Mouse (Mus musculus): ENCODE measurements around the gene Cabp4. TPM values are rescaled to one million over a fixed set of nuclear protein-coding genes. Genes with fewer than 3 reads are reported as not detected.
"Not testable (repeated sequence)": the region's sequence is repeated elsewhere in the genome, so short reads cannot be mapped to it uniquely, and the experiment has no call there.

Gene Cabp4
- polyA plus RNA-seq, 1 experiment from 2014 or later = 0.22 TPM

GRCm38 (mm10) chr19:4131075-4131474 lies 12.8 kb downstream of the Cabp4 start:
- H3K4me1 ChIP-seq (replicated peaks; ENCODE audit: control insufficient read depth, insufficient read depth, low read length) = peaks cover 11% of the 10 kb centered on the region
- ATAC-seq = no peak
- H3K4me3 ChIP-seq (replicated peaks; ENCODE audit: low read length) = no peak overlapping the region
- no peak overlapping the region for H3K4me2 ChIP-seq (ENCODE audit: low read length)
- no peaks in the 10 kb centered on the region for H3K9me3 ChIP-seq (ENCODE audit: control insufficient read depth, low read length)
- peaks cover 16% of the 10 kb centered on the region for H3K36me3 ChIP-seq (ENCODE audit: control insufficient read depth, insufficient read depth)
- H3K9ac ChIP-seq (replicated peaks; ENCODE audit: low read depth, low read length) = no peak overlapping the region
- 93% methylated on average over 5 of the region's 5 CpGs for WGBS
- H3K27me3 ChIP-seq (replicated peaks; ENCODE audit: control insufficient read depth, insufficient read depth, low read length) = no peaks in the 10 kb centered on the region
- H3K27ac ChIP-seq (ENCODE audit: low read length) = no peak overlapping the region

- Histone ChIP-seq H3K4me2 (ENCODE audit: low read length) (no peak overlapping the region), H3K4me3 (replicated peaks; ENCODE audit: low read length) (no peak overlapping the region), H3K9me3 (ENCODE audit: control insufficient read depth, low read length) (no peaks in the 10 kb centered on the region), H3K4me1 (replicated peaks; ENCODE audit: control insufficient read depth, insufficient read depth, low read length) (peaks cover 12% of the 10 kb centered on the region), H3K36me3 (ENCODE audit: control insufficient read depth, insufficient read depth) (peaks cover 16% of the 10 kb centered on the region), H3K9ac (replicated peaks; ENCODE audit: low read depth, low read length) (no peak overlapping the region), H3K27me3 (replicated peaks; ENCODE audit: control insufficient read depth, insufficient read depth, low read length) (no peaks in the 10 kb centered on the region), H3K27ac (ENCODE audit: low read length) (no peak overlapping the region)
- WGBS = 93% methylated on average over 4 of the region's 4 CpGs
- no peak for ATAC-seq
Observed at GRCm38 (mm10) chr19:4130106-4130505, 13.7 kb downstream of the Cabp4 start.

- WGBS = 97% methylated on average over 7 of the region's 7 CpGs
- H3K36me3 ChIP-seq (ENCODE audit: control insufficient read depth, insufficient read depth) = peaks cover 16% of the 10 kb centered on the region
Observed at GRCm38 (mm10) chr19:4129462-4129861, 14.4 kb downstream of the Cabp4 start.

GRCm38 (mm10) chr19:4126759-4127495 lies 16.9 kb downstream of the Cabp4 start:
- Histone ChIP-seq H3K4me1 (replicated peaks; ENCODE audit: control insufficient read depth, insufficient read depth, low read length) (peaks cover 13% of the 10 kb centered on the region), H3K9ac (replicated peaks; ENCODE audit: low read depth, low read length) (peak overlapping the region; percentile 78), H3K27me3 (replicated peaks; ENCODE audit: control insufficient read depth, insufficient read depth, low read length) (no peaks in the 10 kb centered on the region), H3K27ac (ENCODE audit: low read length) (no peak overlapping the region), H3K4me2 (ENCODE audit: low read length) (peak overlapping the region; percentile 68), H3K36me3 (ENCODE audit: control insufficient read depth, insufficient read depth) (peaks cover 12% of the 10 kb centered on the region), H3K9me3 (ENCODE audit: control insufficient read depth, low read length) (no peaks in the 10 kb centered on the region), H3K4me3 (replicated peaks; ENCODE audit: low read length) (peak overlapping the region; percentile 75)
- WGBS = 61% methylated on average over 7 of the region's 7 CpGs
- ATAC-seq = no peak

More at GRCm38 (mm10) chr19:4129462-4129861, 14.4 kb downstream of the Cabp4 start:
- Histone ChIP-seq H3K9me3 (ENCODE audit: control insufficient read depth, low read length) (no peaks in the 10 kb centered on the region), H3K27ac (ENCODE audit: low read length) (no peak overlapping the region), H3K4me2 (ENCODE audit: low read length) (no peak overlapping the region), H3K9ac (replicated peaks; ENCODE audit: low read depth, low read length) (no peak overlapping the region), H3K4me1 (replicated peaks; ENCODE audit: control insufficient read depth, insufficient read depth, low read length) (peaks cover 13% of the 10 kb centered on the region), H3K27me3 (replicated peaks; ENCODE audit: control insufficient read depth, insufficient read depth, low read length) (no peaks in the 10 kb centered on the region), H3K4me3 (replicated peaks; ENCODE audit: low read length) (no peak overlapping the region)
- no peak for ATAC-seq

GRCm38 (mm10) chr19:4125741-4126696 lies 17.8 kb downstream of the Cabp4 start, which contains the start of gene Aip:
Gene Aip, minus strand, starts transcription at chr19:4125858.
- under 1% methylated on average over 59 of the region's 64 CpGs for WGBS
- Histone ChIP-seq H3K27me3 (replicated peaks; ENCODE audit: control insufficient read depth, insufficient read depth, low read length) (no peaks in the 10 kb centered on the region), H3K9ac (replicated peaks; ENCODE audit: low read depth, low read length) (peak within 1 kb of the TSS; percentile 78), H3K36me3 (ENCODE audit: control insufficient read depth, insufficient read depth) (peaks cover 5% of the 10 kb centered on the region; the same call in 1 of the 2 replicates), H3K4me2 (ENCODE audit: low read length) (peak within 1 kb of the TSS; percentile 68), H3K4me1 (replicated peaks; ENCODE audit: control insufficient read depth, insufficient read depth, low read length) (peaks cover 13% of the 10 kb centered on the region), H3K4me3 (replicated peaks; ENCODE audit: low read length) (peak within 1 kb of the TSS; percentile 75), H3K9me3 (ENCODE audit: control insufficient read depth, low read length) (no peaks in the 10 kb centered on the region), H3K27ac (ENCODE audit: low read length) (peak within 1 kb of the TSS; percentile 19; the same call in 1 of the 2 replicates)
- ATAC-seq = peak; percentile 93

GRCm38 (mm10) chr19:4125268-4125667 lies 18.6 kb downstream of the Cabp4 start:
- peaks cover 18% of the 10 kb centered on the region for H3K4me1 ChIP-seq (replicated peaks; ENCODE audit: control insufficient read depth, insufficient read depth, low read length)

GRCm38 (mm10) chr19:4124432-4124831 lies 19.4 kb downstream of the Cabp4 start:
- ATAC-seq = no peak
- no peak overlapping the region for H3K4me3 ChIP-seq (replicated peaks; ENCODE audit: low read length)
- H3K9ac ChIP-seq (replicated peaks; ENCODE audit: low read depth, low read length) = no peak overlapping the region
- 89% methylated on average over 4 of the region's 4 CpGs for WGBS
- no peak overlapping the region for H3K4me2 ChIP-seq (ENCODE audit: low read length)
- peaks cover 18% of the 10 kb centered on the region for H3K4me1 ChIP-seq (replicated peaks; ENCODE audit: control insufficient read depth, insufficient read depth, low read length)
- H3K27ac ChIP-seq (ENCODE audit: low read length) = no peak overlapping the region
- no peaks in the 10 kb centered on the region for H3K9me3 ChIP-seq (ENCODE audit: control insufficient read depth, low read length)
- H3K27me3 ChIP-seq (replicated peaks; ENCODE audit: control insufficient read depth, insufficient read depth, low read length) = no peaks in the 10 kb centered on the region
- H3K36me3 ChIP-seq (ENCODE audit: control insufficient read depth, insufficient read depth) = peaks cover 5% of the 10 kb centered on the region; the same call in 1 of the 2 replicates

More at GRCm38 (mm10) chr19:4125268-4125667, 18.6 kb downstream of the Cabp4 start:
- not testable (repeated sequence) for H3K27me3 ChIP-seq (replicated peaks; ENCODE audit: control insufficient read depth, insufficient read depth, low read length); H3K36me3 ChIP-seq (ENCODE audit: control insufficient read depth, insufficient read depth); H3K27ac ChIP-seq (ENCODE audit: low read length); H3K9me3 ChIP-seq (ENCODE audit: control insufficient read depth, low read length)
- Histone ChIP-seq H3K9ac (replicated peaks; ENCODE audit: low read depth, low read length) (peak overlapping the region; percentile 78), H3K4me3 (replicated peaks; ENCODE audit: low read length) (peak overlapping the region; percentile 75), H3K4me2 (ENCODE audit: low read length) (peak overlapping the region; percentile 68)
- WGBS = 18% methylated on average over 3 of the region's 4 CpGs
- ATAC-seq = peak; percentile 6

- Histone ChIP-seq H3K4me3 (replicated peaks; ENCODE audit: low read length) (no peak overlapping the region), H3K4me2 (ENCODE audit: low read length) (no peak overlapping the region), H3K27me3 (replicated peaks; ENCODE audit: control insufficient read depth, insufficient read depth, low read length) (no peaks in the 10 kb centered on the region), H3K4me1 (replicated peaks; ENCODE audit: control insufficient read depth, insufficient read depth, low read length) (peaks cover 18% of the 10 kb centered on the region), H3K9me3 (ENCODE audit: control insufficient read depth, low read length) (no peaks in the 10 kb centered on the region), H3K9ac (replicated peaks; ENCODE audit: low read depth, low read length) (no peak overlapping the region), H3K36me3 (ENCODE audit: control insufficient read depth, insufficient read depth) (no peaks in the 10 kb centered on the region; the same call in 1 of the 2 replicates), H3K27ac (ENCODE audit: low read length) (no peak overlapping the region)
- no peak for ATAC-seq
- 84% methylated on average over 7 of the region's 7 CpGs for WGBS
Observed at GRCm38 (mm10) chr19:4122411-4123370, 21.1 kb downstream of the Cabp4 start.
